9 mouse cellular contexts compared by ENCODE assay signal in the genomic region with DNA sequence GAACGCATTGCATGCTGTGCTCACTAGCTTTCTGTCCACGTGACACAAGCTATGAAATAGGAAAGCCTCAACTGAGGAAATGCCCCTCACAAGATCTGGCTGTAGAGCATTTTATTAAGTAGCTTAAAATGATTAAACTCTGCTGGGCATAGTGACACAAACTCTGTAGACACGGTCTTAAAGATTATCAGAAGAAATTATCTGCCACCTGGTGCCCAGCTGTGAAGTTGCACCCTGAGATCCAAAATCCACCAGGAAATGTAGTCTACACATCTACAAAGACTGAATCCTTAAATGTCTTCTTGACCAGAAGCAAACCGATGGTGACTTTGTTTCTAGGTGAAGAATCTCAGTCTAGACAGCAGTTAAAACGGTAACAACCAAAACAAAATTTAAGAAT. TPM values are rescaled to one million over a fixed set of nuclear protein-coding genes. Genes with fewer than 3 reads are reported as not detected.
DNase-seq lines count a peak whose midpoint lies in the region; ATAC-seq and TF ChIP-seq lines count a peak whose summit lies in the region.
"Had no signal": no experiment of that assay in that cellular context is flagged by ENCODE, and none has a peak within 500 bp of the region (broad histone marks: within the 10 kb centered on the region; RNA-seq: fewer than 3 reads in every experiment).

No protein-coding gene starts in this region.

- no peaks in the 10 kb centered on the region for H3K4me1 ChIP-seq in hindbrain, embryonic 10.5 days (replicated peaks)
- no peaks in the 10 kb centered on the region for H3K4me1 ChIP-seq in hindbrain, embryonic 12.5 days
- no peaks in the 10 kb centered on the region for H3K4me1 ChIP-seq in MEL (ENCODE audit: control insufficient read depth in 1 of 2, insufficient read depth in 2 of 2, low read length in 2 of 2)
- H3K4me1 ChIP-seq in forebrain, embryonic 11.5 days (replicated peaks; ENCODE audit: control insufficient read depth, insufficient read depth, low read length) = no peaks in the 10 kb centered on the region

- DNase-seq in hindbrain, embryonic 10.5 days (ENCODE audit: low spot score) = peak; percentile 8
- peak; percentile 72 for DNase-seq in 3T3-L1 (ENCODE audit: low read depth, low spot score)
- peak; percentile 9 for DNase-seq in MEL (ENCODE audit: low read depth, low spot score)
- peak; percentile 5 to 31 for DNase-seq in layer of hippocampus, adult 8-10 months (ENCODE audit: low spot score in 2 of 2)
- no peak for DNase-seq in forebrain, embryonic 11.5 days (ENCODE audit: low spot score)
- no peak for DNase-seq in gastrocnemius, postnatal 25 days

- no peak overlapping the region for H3K4me2 ChIP-seq in hindbrain, embryonic 12.5 days (replicated peaks)
- no peak overlapping the region for H3K4me2 ChIP-seq in forebrain, embryonic 11.5 days (ENCODE audit: low read depth, low read length, severe bottlenecking)

- H3K9me3 ChIP-seq in hindbrain, embryonic 10.5 days = no peaks in the 10 kb centered on the region
- no peaks in the 10 kb centered on the region for H3K9me3 ChIP-seq in hindbrain, embryonic 12.5 days (replicated peaks)
- H3K9me3 ChIP-seq in MEL (replicated peaks; ENCODE audit: insufficient read depth, low read length) = no peaks in the 10 kb centered on the region
- no peaks in the 10 kb centered on the region for H3K9me3 ChIP-seq in forebrain, embryonic 11.5 days (ENCODE audit: control insufficient read depth, low read length)

- no peaks in the 10 kb centered on the region for H3K27me3 ChIP-seq in hindbrain, embryonic 10.5 days (ENCODE audit: insufficient read depth, poor library complexity, severe bottlenecking)
- H3K27me3 ChIP-seq in hindbrain, embryonic 12.5 days = no peaks in the 10 kb centered on the region
- H3K27me3 ChIP-seq in MEL (ENCODE audit: control insufficient read depth in 1 of 2, insufficient read depth in 2 of 2, low read length in 2 of 2) = no peaks in the 10 kb centered on the region; a peak in 1 of 4 replicates
- H3K27me3 ChIP-seq in forebrain, embryonic 11.5 days (ENCODE audit: control insufficient read depth, insufficient read depth, low read length) = no peaks in the 10 kb centered on the region

- TF ChIP-seq CTCF in MEL (IDR thresholded peaks at IDR 0.05 in 2 of 3, conservative IDR thresholded peaks at IDR 0.05 in 1 of 3; ENCODE audit: control insufficient read depth in 1 of 3, insufficient read depth in 1 of 3, low read depth in 2 of 3, low read length in 3 of 3, poor library complexity in 1 of 3, severe bottlenecking in 1 of 3) = peak in 2 of 3 experiments; percentile 7 to 33; a peak in 3 of 6 replicates

- no peak for ATAC-seq in hindbrain, embryonic 12.5 days (ENCODE audit: low FRiP score)
- ATAC-seq in megakaryocyte progenitor cell, adult 5-6 weeks (replicated peaks; ENCODE audit: poor library complexity) = no peak
- no peak for ATAC-seq in forebrain, embryonic 11.5 days (replicated peaks; ENCODE audit: low FRiP score)

- H3K36me3 ChIP-seq in hindbrain, embryonic 10.5 days = no peaks in the 10 kb centered on the region
- H3K36me3 ChIP-seq in hindbrain, embryonic 12.5 days = no peaks in the 10 kb centered on the region
- H3K36me3 ChIP-seq in MEL (ENCODE audit: control insufficient read depth in 1 of 2, insufficient read depth in 2 of 2, low read length in 2 of 2) = no peaks in the 10 kb centered on the region
- no peaks in the 10 kb centered on the region for H3K36me3 ChIP-seq in forebrain, embryonic 11.5 days (ENCODE audit: control insufficient read depth, insufficient read depth, low read length)

- TF ChIP-seq RAD21 in MEL (IDR thresholded peaks at IDR 0.05; ENCODE audit: low read depth, low read length) = peak; percentile 39

- TF ChIP-seq POLR2A in MEL (IDR thresholded peaks at IDR 0.05; ENCODE audit: control insufficient read depth in 1 of 2, insufficient read depth in 1 of 2, low read depth in 1 of 2, low read length in 2 of 2, poor library complexity in 1 of 2) = no peak

- no peaks in the 10 kb centered on the region for H3K79me2 ChIP-seq in MEL (ENCODE audit: control insufficient read depth, insufficient read depth, low read length, poor library complexity)

- no peak overlapping the region for H3K4me3 ChIP-seq in hindbrain, embryonic 10.5 days
- no peak overlapping the region for H3K4me3 ChIP-seq in hindbrain, embryonic 12.5 days
- H3K4me3 ChIP-seq in MEL (ENCODE audit: control insufficient read depth in 1 of 2, insufficient read depth in 1 of 2, low read depth in 2 of 2, low read length in 2 of 2) = no peak overlapping the region
- no peak overlapping the region for H3K4me3 ChIP-seq in forebrain, embryonic 11.5 days (ENCODE audit: low read depth, low read length)

- H3K27ac ChIP-seq in hindbrain, embryonic 10.5 days = no peak overlapping the region
- no peak overlapping the region for H3K27ac ChIP-seq in hindbrain, embryonic 12.5 days
- H3K27ac ChIP-seq in MEL (ENCODE audit: control insufficient read depth, low read depth, low read length) = no peak overlapping the region
- no peak overlapping the region for H3K27ac ChIP-seq in forebrain, embryonic 11.5 days (ENCODE audit: low read depth, low read length)

- no peak overlapping the region for H3K9ac ChIP-seq in hindbrain, embryonic 12.5 days
- no peak overlapping the region for H3K9ac ChIP-seq in MEL (ENCODE audit: control insufficient read depth, low read depth, low read length, poor library complexity, severe bottlenecking)
- H3K9ac ChIP-seq in forebrain, embryonic 11.5 days (ENCODE audit: low read length) = no peak overlapping the region

- no peak for TF ChIP-seq EP300 in MEL (IDR thresholded peaks at IDR 0.05; ENCODE audit: low read depth in 1 of 2, low read length in 2 of 2)

- WGBS in hindbrain, embryonic 10.5 days = 73% methylated on average over 5 of the region's 5 CpGs
- WGBS in hindbrain, embryonic 12.5 days = 71% methylated on average over 5 of the region's 5 CpGs
- WGBS in forebrain, embryonic 11.5 days = 72% methylated on average over 5 of the region's 5 CpGs

TF ChIP-seq in MEL, 35 proteins besides CTCF, POLR2A, EP300 and RAD21:
- TF ChIP-seq SMC3 (IDR thresholded peaks at IDR 0.05; ENCODE audit: low read depth, low read length) = peak; percentile 54
- TF ChIP-seq ZC3H11A (IDR thresholded peaks at IDR 0.05; ENCODE audit: low read depth, low read length) = peak; percentile 10; the same call in 1 of the 2 replicates
- TF ChIP-seq CHD2 (IDR thresholded peaks at IDR 0.05; ENCODE audit: low read length) = no peak
TF ChIP-seq in MEL: peak in this region for 2.

RNA-seq across cellular contexts. Expression of a gene that starts 11.3 kb away (rescaled TPM):
- polyA plus RNA-seq in hindbrain, embryonic 10.5 days (2016; fragmentation: Nextera tagmentation; extraction: Ambion mirVana) = not detected in 2 replicates
- not detected in 2 replicates for polyA plus RNA-seq in hindbrain, embryonic 12.5 days (2016; fragmentation: Nextera tagmentation; extraction: Ambion mirVana)
- total RNA-seq in MEL (2012; rRNA removed) = not detected in 2 replicates
- not detected for polyA plus RNA-seq in MEL (2012; ENCODE audit: insufficient read depth in 1 of 2, insufficient read length in 2 of 2, low read depth in 1 of 2, low replicate concordance in 2 of 2, missing spikeins in 1 of 2)
- not detected for total RNA-seq in layer of hippocampus, adult 8-10 months (2022)
- not detected in 2 replicates for total RNA-seq in megakaryocyte progenitor cell, adult 5-6 weeks (2015)
- total RNA-seq in megakaryocyte progenitor cell, adult 5-6 weeks (2017) = not detected in 2 replicates
- polyA plus RNA-seq in forebrain, embryonic 11.5 days (2014; fragmentation: Nextera tagmentation; extraction: Ambion mirVana) = not detected in 2 replicates
- not detected for total RNA-seq in gastrocnemius, postnatal 25 days (2021)
- polyA plus RNA-seq: heart, embryonic 14.5 days had no signal

RNA-seq across cellular contexts. Expression of a gene that starts 17.0 kb away (rescaled TPM):
- polyA plus RNA-seq in hindbrain, embryonic 10.5 days (2016; fragmentation: Nextera tagmentation; extraction: Ambion mirVana) = not detected in 2 replicates
- not detected in 2 replicates for polyA plus RNA-seq in hindbrain, embryonic 12.5 days (2016; fragmentation: Nextera tagmentation; extraction: Ambion mirVana)
- total RNA-seq in MEL (2012; rRNA removed) = not detected in 2 replicates
- not detected for polyA plus RNA-seq in MEL (2012; ENCODE audit: insufficient read depth in 1 of 2, insufficient read length in 2 of 2, low read depth in 1 of 2, low replicate concordance in 2 of 2, missing spikeins in 1 of 2)
- total RNA-seq in layer of hippocampus, adult 8-10 months (2022) = not detected
- not detected in 2 replicates for total RNA-seq in megakaryocyte progenitor cell, adult 5-6 weeks (2015)
- total RNA-seq in megakaryocyte progenitor cell, adult 5-6 weeks (2017) = not detected in 2 replicates
- polyA plus RNA-seq in forebrain, embryonic 11.5 days (2014; fragmentation: Nextera tagmentation; extraction: Ambion mirVana) = not detected in 2 replicates
- total RNA-seq in gastrocnemius, postnatal 25 days (2021) = under 1 TPM in 1 of 2 experiments, not detected in 1; 0.21 TPM
- polyA plus RNA-seq: heart, embryonic 14.5 days had no signal

Comparison
In these comparisons a context has a peak if more than half of its experiments do, and no peak if none do; other contexts are left out.
1. DNase-seq: peak in hindbrain, embryonic 10.5 days (single experiment), 3T3-L1 (single experiment), MEL (single experiment) and layer of hippocampus, adult 8-10 months (2 of 2); none in forebrain, embryonic 11.5 days (single experiment) and gastrocnemius, postnatal 25 days (single experiment).